Mouse (Mus musculus) lung, embryonic 16.5 days (tissue): ENCODE results near the gene Dclk2. TPM values are rescaled to one million over a fixed set of nuclear protein-coding genes. Genes with fewer than 3 reads are reported as not detected.

ENCODE experiments used
- ATAC-seq: fragments of 200-750 bp; cut with Nextera tagmentation; 2 replicates; pipeline ENCODE4 v1.8.0; 2017; ENCODE audit warnings: low read depth, mild to moderate bottlenecking, moderate library complexity
- H3K27ac ChIP-seq: fragments of 300-500 bp; sonication (generic); 2 replicates; pipeline ENCODE4 v1.5.1; 2014; ENCODE audit warnings: mild to moderate bottlenecking, control low read depth, low read length
- H3K27me3 ChIP-seq: fragments of 300-500 bp; sonication (generic); 2 replicates; pipeline ENCODE4 v1.6.1; 2014; ENCODE audit warnings: low read depth, low read length, mixed read lengths; ENCODE audit not compliant: control insufficient read depth, insufficient read depth
- H3K36me3 ChIP-seq: fragments of 300-500 bp; sonication (generic); 2 replicates; pipeline ENCODE4 v1.6.1; 2014; ENCODE audit warnings: low read length; ENCODE audit not compliant: control insufficient read depth, insufficient read depth
- H3K4me1 ChIP-seq: fragments of 300-500 bp; sonication (generic); replicated peaks from 2 replicates; pipeline ENCODE4 v1.6.1; 2014; ENCODE audit warnings: low read length, mixed read lengths; ENCODE audit not compliant: control insufficient read depth, insufficient read depth
- H3K4me2 ChIP-seq: fragments of 300-500 bp; sonication (generic); 2 replicates; pipeline ENCODE4 v1.6.1; 2014; ENCODE audit warnings: low read depth, low read length, control low read depth
- H3K4me3 ChIP-seq: fragments of 300-500 bp; sonication (generic); 2 replicates; pipeline ENCODE4 v1.5.1; 2014; ENCODE audit warnings: mild to moderate bottlenecking, low read length, control low read depth
- H3K9ac ChIP-seq: fragments of 300-500 bp; sonication (generic); 2 replicates; pipeline ENCODE4 v1.6.1; 2014; ENCODE audit warnings: low read length, control low read depth
- H3K9me3 ChIP-seq: fragments of 300-500 bp; sonication (generic); 2 replicates; pipeline ENCODE4 v1.6.1; 2016; ENCODE audit warnings: low read length; ENCODE audit not compliant: control insufficient read depth
- WGBS: fragments of 180-500 bp; shearing (Covaris S2); extraction: QIAGEN DNeasy Blood & Tissue Kit; methylation state at CpG from one replicate; pipeline ENCODE4 v1.1.7; 2014; 5-methylcytosine and 5-hydroxymethylcytosine counted together
- polyA plus RNA-seq: library from polyadenylated mRNA; unstranded; fragments of >200 nt; fragmentation: Nextera tagmentation; extraction: Ambion mirVana; gene quantifications from 2 replicates; pipeline ENCODE4 v1.2.1, GENCODE M21; 2015

Dclk2 gene
- polyA plus RNA-seq, 1 experiment from 2014 or later: 5.0 TPM

GRCm38 (mm10) chr3:86898366-86898765, 22.3 kb downstream of the Dclk2 start:
- WGBS: 75% methylated on average over 5 of the region's 5 CpGs
- ATAC-seq: no peak
- H3K27ac ChIP-seq: no peak overlapping the region

GRCm38 (mm10) chr3:86897551-86897950, 23.1 kb downstream of the Dclk2 start:
- H3K27ac ChIP-seq: no peak overlapping the region
- no peaks in the 10 kb centered on the region; the same call in 1 of the 2 replicates for H3K9me3 ChIP-seq
- no peak for ATAC-seq
- H3K27me3 ChIP-seq: no peaks in the 10 kb centered on the region
- 73% methylated on average over 8 of the region's 8 CpGs for WGBS
- no peaks in the 10 kb centered on the region for H3K36me3 ChIP-seq
- no peaks in the 10 kb centered on the region for H3K4me1 ChIP-seq
- H3K4me2 ChIP-seq: no peak overlapping the region
- no peak overlapping the region for H3K4me3 ChIP-seq
- H3K9ac ChIP-seq: no peak overlapping the region

More at GRCm38 (mm10) chr3:86898366-86898765, 22.3 kb downstream of the Dclk2 start:
- H3K9me3 ChIP-seq: no peaks in the 10 kb centered on the region; the same call in 1 of the 2 replicates
- no peak overlapping the region for H3K4me2 ChIP-seq
- H3K4me1 ChIP-seq: no peaks in the 10 kb centered on the region
- H3K36me3 ChIP-seq: no peaks in the 10 kb centered on the region
- H3K9ac ChIP-seq: no peak overlapping the region
- no peak overlapping the region for H3K4me3 ChIP-seq
- H3K27me3 ChIP-seq: no peaks in the 10 kb centered on the region

- H3K36me3 ChIP-seq: no peaks in the 10 kb centered on the region
- H3K27ac ChIP-seq: no peak overlapping the region
- H3K9me3 ChIP-seq: no peaks in the 10 kb centered on the region; the same call in 1 of the 2 replicates
- no peaks in the 10 kb centered on the region for H3K27me3 ChIP-seq
- H3K4me1 ChIP-seq: no peaks in the 10 kb centered on the region
- no peak overlapping the region for H3K4me3 ChIP-seq
- no peak overlapping the region for H3K9ac ChIP-seq
- no peak for ATAC-seq
- 72% methylated on average over 9 of the region's 9 CpGs for WGBS
- no peak overlapping the region for H3K4me2 ChIP-seq
Measured at GRCm38 (mm10) chr3:86897066-86897465, 23.6 kb downstream of the Dclk2 start.

- Histone ChIP-seq H3K4me1 (0 out of 2 replicates have a peak, but pooled peaks cover 2% of the 10 kb centered on the region), H3K9me3 (no peaks in the 10 kb centered on the region), H3K27me3 (no peaks in the 10 kb centered on the region), H3K36me3 (no peaks in the 10 kb centered on the region), H3K27ac (no peak overlapping the region), H3K4me3 (no peak overlapping the region), H3K9ac (no peak overlapping the region), H3K4me2 (no peak overlapping the region)
- 93% methylated on average over 2 of the region's 2 CpGs for WGBS
- ATAC-seq: no peak
Measured at GRCm38 (mm10) chr3:86894491-86894890, 26.2 kb downstream of the Dclk2 start.

GRCm38 (mm10) chr3:86887512-86887911, 33.1 kb downstream of the Dclk2 start:
- Histone ChIP-seq H3K27ac (no peak overlapping the region), H3K4me1 (0 out of 2 replicates have a peak, but pooled peaks cover 2% of the 10 kb centered on the region), H3K9ac (no peak overlapping the region), H3K4me3 (no peak overlapping the region), H3K36me3 (no peaks in the 10 kb centered on the region), H3K9me3 (no peaks in the 10 kb centered on the region), H3K27me3 (no peaks in the 10 kb centered on the region), H3K4me2 (no peak overlapping the region)
- no peak for ATAC-seq

- no peak overlapping the region for H3K9ac ChIP-seq
- ATAC-seq: no peak
- 0 out of 2 replicates have a peak, but pooled peaks cover 2% of the 10 kb centered on the region for H3K4me1 ChIP-seq
- no peak overlapping the region for H3K4me3 ChIP-seq
- H3K27ac ChIP-seq: no peak overlapping the region
- H3K36me3 ChIP-seq: no peaks in the 10 kb centered on the region
- no peaks in the 10 kb centered on the region for H3K9me3 ChIP-seq
- 95% methylated on average over 5 of the region's 5 CpGs for WGBS
- no peak overlapping the region for H3K4me2 ChIP-seq
- H3K27me3 ChIP-seq: no peaks in the 10 kb centered on the region
Measured at GRCm38 (mm10) chr3:86885180-86885579, 35.5 kb downstream of the Dclk2 start.

- Histone ChIP-seq H3K9me3 (no peaks in the 10 kb centered on the region), H3K27me3 (no peaks in the 10 kb centered on the region), H3K36me3 (no peaks in the 10 kb centered on the region), H3K4me1 (no peaks in the 10 kb centered on the region), H3K9ac (no peak overlapping the region), H3K4me2 (no peak overlapping the region), H3K4me3 (no peak overlapping the region), H3K27ac (no peak overlapping the region)
- 80% methylated on average over 2 of the region's 2 CpGs for WGBS
- no peak for ATAC-seq
Measured at GRCm38 (mm10) chr3:86884481-86884880, 36.2 kb downstream of the Dclk2 start.

- ATAC-seq: no peak
- no peaks in the 10 kb centered on the region for H3K4me1 ChIP-seq
Measured at GRCm38 (mm10) chr3:86883985-86884384, 36.7 kb downstream of the Dclk2 start.

GRCm38 (mm10) chr3:86875912-86876311, 44.7 kb downstream of the Dclk2 start:
- no peaks in the 10 kb centered on the region for H3K27me3 ChIP-seq
- no peak overlapping the region for H3K27ac ChIP-seq
- 80% methylated on average over 5 of the region's 5 CpGs for WGBS
- no peak overlapping the region for H3K4me3 ChIP-seq
- no peaks in the 10 kb centered on the region for H3K4me1 ChIP-seq
- H3K9me3 ChIP-seq: no peaks in the 10 kb centered on the region
- ATAC-seq: no peak
- H3K9ac ChIP-seq: no peak overlapping the region
- H3K36me3 ChIP-seq: no peaks in the 10 kb centered on the region
- no peak overlapping the region for H3K4me2 ChIP-seq

More at GRCm38 (mm10) chr3:86883985-86884384, 36.7 kb downstream of the Dclk2 start:
- Histone ChIP-seq H3K9me3 (no peaks in the 10 kb centered on the region), H3K4me3 (no peak overlapping the region), H3K36me3 (no peaks in the 10 kb centered on the region), H3K27me3 (no peaks in the 10 kb centered on the region), H3K27ac (no peak overlapping the region), H3K4me2 (no peak overlapping the region), H3K9ac (no peak overlapping the region)
- WGBS: 79% methylated on average over 6 of the region's 6 CpGs

GRCm38 (mm10) chr3:86873092-86873600, 47.5 kb downstream of the Dclk2 start:
- Histone ChIP-seq H3K36me3 (no peaks in the 10 kb centered on the region), H3K4me1 (no peaks in the 10 kb centered on the region), H3K9ac (no peak overlapping the region), H3K4me2 (no peak overlapping the region), H3K27ac (no peak overlapping the region), H3K27me3 (no peaks in the 10 kb centered on the region), H3K4me3 (no peak overlapping the region), H3K9me3 (no peaks in the 10 kb centered on the region)
- ATAC-seq: no peak
- WGBS: 73% methylated on average over 6 of the region's 6 CpGs
